Mouse (Mus musculus): Measurements from ENCODE around the gene Nek10. TPM values are rescaled to one million over a fixed set of nuclear protein-coding genes. Genes with fewer than 3 reads are reported as not detected.
A peak's percentile ranks its signal among the peaks of the same experiment; 100 is the strongest.

Gene Nek10
- polyA plus RNA-seq, 1 experiment from 2014 or later: 0.02 TPM

DNA sequence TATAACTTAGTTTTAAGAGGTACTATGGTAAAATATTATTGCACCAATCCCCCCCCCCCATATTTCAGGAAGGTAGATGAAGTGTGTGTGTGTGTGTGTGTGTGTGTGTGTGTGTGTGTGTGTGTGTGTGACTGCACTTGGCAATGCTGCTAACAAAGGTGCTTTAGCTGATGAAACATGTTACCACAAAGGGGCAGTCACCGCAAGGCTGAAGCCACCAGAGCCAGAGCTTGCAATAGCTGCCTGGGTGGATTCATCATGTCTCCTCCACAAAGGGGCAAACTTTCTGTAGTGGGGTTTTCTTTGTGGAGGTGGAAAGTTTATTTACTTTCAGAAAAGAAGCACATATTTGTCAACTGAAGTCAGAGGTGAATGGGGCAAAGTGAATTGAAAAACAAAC, 67.9 kb downstream of the Nek10 start:
- Histone ChIP-seq H3K27me3 (no peaks in the 10 kb centered on the region), H3K4me1 (replicated peaks) (no peaks in the 10 kb centered on the region), H3K27ac (replicated peaks) (no peak overlapping the region), H3K9ac (no peak overlapping the region), H3K36me3 (replicated peaks) (no peaks in the 10 kb centered on the region), H3K4me3 (replicated peaks) (no peak overlapping the region), H3K9me3 (replicated peaks) (no peaks in the 10 kb centered on the region), H3K4me2 (no peak overlapping the region)
- WGBS (ENCODE audit: insufficient replicate concordance): 71% methylated on average over 1 of the region's 1 CpGs
- no peak for ATAC-seq (ENCODE audit: insufficient read depth)

DNA sequence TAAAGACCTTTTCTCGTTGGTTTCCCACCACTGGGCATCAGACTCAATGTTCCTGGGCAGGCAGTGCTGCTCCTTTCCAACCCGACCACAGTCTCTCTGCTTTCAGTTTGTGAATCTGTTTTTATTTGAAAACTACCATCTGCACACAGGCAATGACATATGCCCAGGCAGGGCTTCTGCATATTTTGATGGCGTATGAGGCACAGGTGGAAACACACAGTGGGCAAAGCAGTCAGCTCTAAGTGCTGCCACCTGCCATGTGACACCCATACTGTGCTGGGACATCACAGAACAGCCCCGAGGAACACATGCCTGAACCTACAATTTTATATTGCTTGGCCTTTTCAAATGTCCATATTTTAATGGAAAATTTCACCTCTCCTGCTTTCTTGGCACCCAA, 68.5 kb downstream of the Nek10 start:
- Histone ChIP-seq H3K27me3 (no peaks in the 10 kb centered on the region), H3K4me3 (replicated peaks) (no peak overlapping the region), H3K9me3 (replicated peaks) (no peaks in the 10 kb centered on the region), H3K36me3 (replicated peaks) (no peaks in the 10 kb centered on the region), H3K27ac (replicated peaks) (no peak overlapping the region), H3K9ac (no peak overlapping the region), H3K4me2 (no peak overlapping the region), H3K4me1 (replicated peaks) (no peaks in the 10 kb centered on the region)
- no peak for ATAC-seq (ENCODE audit: insufficient read depth)
- 45% methylated on average over 4 of the region's 4 CpGs for WGBS (ENCODE audit: insufficient replicate concordance)

DNA sequence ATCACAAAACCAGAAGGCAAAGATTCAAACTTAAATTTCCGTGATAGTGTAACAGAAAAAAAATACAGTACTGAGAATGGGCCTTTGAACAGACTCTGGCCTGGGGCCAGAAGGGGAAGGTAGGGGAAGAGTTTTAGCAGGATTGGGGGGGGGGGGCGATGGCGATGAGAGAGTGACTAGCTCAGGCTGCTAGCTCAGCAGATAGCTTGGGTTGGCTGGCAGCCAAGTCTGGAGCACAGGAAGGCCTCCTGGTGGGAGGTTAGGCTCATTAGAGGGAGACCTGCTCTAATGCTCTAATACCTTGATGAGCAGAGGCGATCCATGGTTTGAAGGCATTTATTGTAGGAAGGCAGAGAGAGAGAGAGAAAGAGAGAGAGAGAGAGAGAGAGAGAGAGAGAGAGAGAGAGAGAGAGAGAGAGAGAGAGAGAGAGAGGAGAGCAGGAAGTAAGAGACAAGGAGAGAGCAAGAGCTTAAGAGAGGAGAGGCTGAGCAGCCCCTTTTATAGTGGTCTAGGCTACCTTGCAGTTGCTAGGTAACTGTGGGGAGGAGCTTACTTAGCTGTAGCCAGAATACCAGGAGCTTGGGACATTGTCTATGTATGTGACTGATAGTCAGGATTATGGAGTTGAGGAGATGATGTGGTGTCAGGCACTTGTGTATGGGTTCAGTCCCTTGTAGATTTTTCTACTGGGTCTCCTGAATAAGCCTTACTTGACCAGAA, 90.9 kb downstream of the Nek10 start:
- no peak for ATAC-seq (ENCODE audit: insufficient read depth)
- no peaks in the 10 kb centered on the region for H3K27me3 ChIP-seq
- 29% methylated on average over 4 of the region's 4 CpGs for WGBS (ENCODE audit: insufficient replicate concordance)
- H3K4me1 ChIP-seq (replicated peaks): no peaks in the 10 kb centered on the region
- no peak overlapping the region for H3K4me2 ChIP-seq
- H3K27ac ChIP-seq (replicated peaks): no peak overlapping the region
- H3K36me3 ChIP-seq (replicated peaks): no peaks in the 10 kb centered on the region
- H3K9me3 ChIP-seq (replicated peaks): no peaks in the 10 kb centered on the region
- H3K9ac ChIP-seq: no peak overlapping the region
- H3K4me3 ChIP-seq (replicated peaks): no peak overlapping the region

DNA sequence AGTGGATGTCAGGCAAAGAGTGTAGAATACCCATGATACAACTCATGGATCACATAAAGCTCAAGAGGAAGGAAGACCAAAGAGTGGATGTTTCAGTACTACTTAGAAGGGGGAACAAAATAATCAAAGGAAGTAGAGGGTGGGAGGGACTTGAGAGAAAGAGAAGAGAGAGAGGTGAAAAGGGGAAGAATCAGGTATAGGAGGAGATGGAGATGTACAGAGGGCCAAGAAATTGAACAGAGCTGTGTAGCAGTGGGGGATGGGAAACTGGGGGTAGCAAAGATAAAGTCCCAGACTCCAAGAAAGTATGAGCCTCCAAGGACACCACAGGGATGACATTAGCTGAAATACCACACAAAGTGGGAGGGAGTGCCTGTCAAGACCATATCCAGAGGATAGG, 91.6 kb downstream of the Nek10 start:
- no peak for ATAC-seq (ENCODE audit: insufficient read depth)

DNA sequence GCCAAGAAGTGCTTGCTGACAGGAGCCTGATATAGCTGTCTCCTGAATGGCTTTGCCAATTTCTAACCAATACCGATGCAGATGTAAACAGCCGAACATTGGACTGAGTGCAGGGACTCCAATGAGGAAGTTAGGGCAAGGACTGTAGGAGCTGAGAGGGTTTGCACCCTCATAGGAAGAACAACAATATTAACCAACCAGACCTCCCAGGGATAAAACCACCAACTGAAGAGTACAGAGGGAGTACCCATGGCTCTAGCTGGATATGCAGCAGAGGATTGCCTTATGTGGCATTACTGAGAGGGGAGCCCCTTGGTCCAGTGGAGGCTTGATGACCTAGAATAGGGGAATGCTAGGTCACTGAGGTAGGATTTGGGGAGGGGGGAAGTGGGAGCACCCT, 92.1 kb downstream of the Nek10 start:
- Histone ChIP-seq H3K9ac (no peak overlapping the region), H3K4me3 (replicated peaks) (no peak overlapping the region), H3K36me3 (replicated peaks) (no peaks in the 10 kb centered on the region), H3K27me3 (no peaks in the 10 kb centered on the region), H3K27ac (replicated peaks) (no peak overlapping the region), H3K4me1 (replicated peaks) (no peaks in the 10 kb centered on the region), H3K9me3 (replicated peaks) (no peaks in the 10 kb centered on the region), H3K4me2 (no peak overlapping the region)
- WGBS (ENCODE audit: insufficient replicate concordance): 39% methylated on average over 2 of the region's 2 CpGs
- no peak for ATAC-seq (ENCODE audit: insufficient read depth)

More for the DNA sequence above, 91.6 kb downstream of the Nek10 start:
- no peaks in the 10 kb centered on the region for H3K9me3 ChIP-seq (replicated peaks)
- no peak overlapping the region for H3K4me3 ChIP-seq (replicated peaks)
- no peak overlapping the region for H3K27ac ChIP-seq (replicated peaks)
- H3K27me3 ChIP-seq: no peaks in the 10 kb centered on the region
- no peaks in the 10 kb centered on the region for H3K36me3 ChIP-seq (replicated peaks)
- H3K9ac ChIP-seq: no peak overlapping the region
- no peaks in the 10 kb centered on the region for H3K4me1 ChIP-seq (replicated peaks)
- no peak overlapping the region for H3K4me2 ChIP-seq

DNA sequence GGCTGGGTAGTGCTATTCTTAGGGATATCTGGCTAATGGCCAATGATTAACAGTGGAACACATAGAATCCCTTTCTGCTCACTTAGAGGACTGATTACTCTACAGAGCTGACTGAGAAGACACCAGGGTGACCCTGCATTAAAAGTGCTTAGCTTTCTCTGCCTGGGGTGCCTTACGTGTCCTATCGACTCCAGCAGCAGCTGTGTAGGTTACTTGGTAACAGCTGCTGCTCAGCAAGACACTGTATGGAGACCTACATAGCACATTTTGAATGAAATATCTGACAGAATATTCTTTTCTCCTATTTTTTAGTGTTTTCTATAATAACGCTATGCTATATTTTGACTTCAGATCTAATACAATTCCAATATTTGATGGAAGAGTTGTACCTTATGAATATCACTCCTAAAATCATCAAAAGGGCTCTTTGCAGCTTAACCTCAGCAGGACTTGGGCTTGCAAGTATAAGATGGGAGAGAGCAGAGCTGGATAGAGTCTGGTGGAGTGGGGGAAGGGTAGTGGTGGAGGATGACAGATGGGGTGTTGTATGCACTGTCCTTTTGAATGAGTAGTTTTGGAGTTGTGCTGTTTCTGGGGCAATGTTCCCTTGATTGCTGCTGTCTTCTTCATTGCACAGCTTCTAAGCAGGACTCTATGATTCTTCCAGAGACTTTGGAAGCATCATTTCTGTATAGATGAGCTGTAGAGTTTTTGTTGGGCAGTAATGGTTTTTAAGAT, 93.4 kb downstream of the Nek10 start:
- Histone ChIP-seq H3K36me3 (replicated peaks) (no peaks in the 10 kb centered on the region), H3K4me2 (no peak overlapping the region), H3K27ac (replicated peaks) (no peak overlapping the region), H3K9me3 (replicated peaks) (no peaks in the 10 kb centered on the region), H3K27me3 (no peaks in the 10 kb centered on the region), H3K4me3 (replicated peaks) (no peak overlapping the region), H3K4me1 (replicated peaks) (no peaks in the 10 kb centered on the region), H3K9ac (no peak overlapping the region)
- 76% methylated on average over 3 of the region's 3 CpGs for WGBS (ENCODE audit: insufficient replicate concordance)
- ATAC-seq (ENCODE audit: insufficient read depth): no peak

DNA sequence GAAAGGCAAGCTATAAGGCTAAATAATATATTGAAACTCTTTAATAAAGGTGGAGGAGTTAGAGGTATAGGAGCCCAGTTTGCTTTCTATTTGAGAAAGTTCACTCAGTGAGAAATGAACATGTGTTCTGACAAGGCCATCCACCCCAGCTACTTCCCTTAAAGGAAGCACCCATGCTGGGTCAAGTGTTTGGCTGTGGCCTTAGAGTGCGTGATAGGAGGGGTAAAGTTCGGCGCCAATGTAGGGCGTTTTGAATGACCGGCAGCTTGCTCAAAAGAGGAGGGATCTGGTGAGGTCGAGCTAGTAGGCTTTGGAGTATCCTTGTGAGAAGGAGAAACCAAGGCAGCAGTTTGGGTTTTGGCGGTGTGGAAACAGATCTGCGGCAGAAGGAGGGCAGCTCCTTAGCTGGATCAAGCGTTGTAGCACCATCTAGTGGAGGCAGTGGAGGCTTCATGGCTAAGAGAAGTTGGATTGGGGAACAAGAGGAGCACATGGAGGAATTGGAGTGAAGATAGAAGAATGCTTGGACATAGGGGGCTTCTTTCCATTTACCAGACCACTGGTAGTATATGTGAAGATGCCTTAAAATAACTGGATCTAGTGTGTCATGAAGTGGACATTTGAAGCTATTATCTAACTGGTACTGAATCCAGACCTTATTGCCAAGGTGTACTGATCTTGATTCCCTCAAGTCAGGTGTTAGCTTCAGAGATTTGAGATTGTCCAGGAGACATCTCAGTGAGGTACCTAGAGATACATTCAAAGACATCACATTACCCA, 101.7 kb downstream of the Nek10 start:
- Histone ChIP-seq H3K9ac (no peak overlapping the region), H3K9me3 (replicated peaks) (no peaks in the 10 kb centered on the region), H3K27ac (replicated peaks) (no peak overlapping the region), H3K4me3 (replicated peaks) (no peak overlapping the region), H3K36me3 (replicated peaks) (no peaks in the 10 kb centered on the region), H3K27me3 (no peaks in the 10 kb centered on the region), H3K4me2 (peak overlapping the region; percentile 38), H3K4me1 (replicated peaks) (no peaks in the 10 kb centered on the region)
- no peak for ATAC-seq (ENCODE audit: insufficient read depth)
- WGBS (ENCODE audit: insufficient replicate concordance): 13% methylated on average over 9 of the region's 9 CpGs

DNA sequence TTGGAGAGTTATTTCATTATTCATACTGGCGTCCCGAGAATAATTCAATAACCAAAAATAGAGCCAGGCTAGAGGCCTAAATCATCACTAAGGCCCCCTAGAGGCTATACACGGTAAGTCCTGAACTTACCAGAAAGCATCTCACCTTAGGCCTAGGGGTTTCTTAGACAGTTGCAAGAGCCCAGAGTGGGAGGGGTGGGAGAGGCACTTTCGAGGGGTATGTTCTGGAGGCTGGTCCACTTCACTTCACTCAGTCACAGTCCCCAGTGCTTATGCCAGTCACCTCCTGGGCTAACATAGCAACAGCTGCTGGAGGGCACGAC, 102.3 kb downstream of the Nek10 start:
- Histone ChIP-seq H3K36me3 (replicated peaks) (no peaks in the 10 kb centered on the region), H3K4me1 (replicated peaks) (no peaks in the 10 kb centered on the region), H3K4me3 (replicated peaks) (no peak overlapping the region), H3K4me2 (no peak overlapping the region), H3K9ac (no peak overlapping the region), H3K27ac (replicated peaks) (no peak overlapping the region), H3K27me3 (no peaks in the 10 kb centered on the region), H3K9me3 (replicated peaks) (no peaks in the 10 kb centered on the region)
- no peak for ATAC-seq (ENCODE audit: insufficient read depth)
- WGBS (ENCODE audit: insufficient replicate concordance): 47% methylated on average over 5 of the region's 5 CpGs

DNA sequence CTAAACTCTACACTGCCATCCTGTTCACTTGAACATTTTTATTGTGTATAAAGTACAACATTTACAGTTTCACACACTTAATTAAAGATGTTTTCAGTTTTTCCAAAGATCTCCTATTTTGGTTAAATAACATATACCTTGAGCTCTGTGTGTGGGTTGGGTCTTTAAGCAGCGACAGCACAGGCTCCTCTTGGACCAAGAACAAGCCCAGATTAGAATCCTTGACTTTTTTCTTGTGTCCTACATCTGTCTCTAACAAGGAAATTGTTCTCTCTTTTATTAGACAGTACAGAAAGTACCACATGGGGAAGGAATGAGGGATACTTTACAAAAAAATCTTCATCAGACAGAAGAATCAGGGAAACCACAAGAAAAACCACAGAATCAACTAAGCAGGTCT, 122.4 kb downstream of the Nek10 start:
- WGBS (ENCODE audit: insufficient replicate concordance): 44% methylated on average over 1 of the region's 1 CpGs
- Histone ChIP-seq H3K4me2 (no peak overlapping the region), H3K36me3 (replicated peaks) (no peaks in the 10 kb centered on the region), H3K9me3 (replicated peaks) (no peaks in the 10 kb centered on the region), H3K27me3 (no peaks in the 10 kb centered on the region), H3K4me1 (replicated peaks) (no peaks in the 10 kb centered on the region), H3K27ac (replicated peaks) (no peak overlapping the region), H3K9ac (no peak overlapping the region), H3K4me3 (replicated peaks) (no peak overlapping the region)
- no peak for ATAC-seq (ENCODE audit: insufficient read depth)

DNA sequence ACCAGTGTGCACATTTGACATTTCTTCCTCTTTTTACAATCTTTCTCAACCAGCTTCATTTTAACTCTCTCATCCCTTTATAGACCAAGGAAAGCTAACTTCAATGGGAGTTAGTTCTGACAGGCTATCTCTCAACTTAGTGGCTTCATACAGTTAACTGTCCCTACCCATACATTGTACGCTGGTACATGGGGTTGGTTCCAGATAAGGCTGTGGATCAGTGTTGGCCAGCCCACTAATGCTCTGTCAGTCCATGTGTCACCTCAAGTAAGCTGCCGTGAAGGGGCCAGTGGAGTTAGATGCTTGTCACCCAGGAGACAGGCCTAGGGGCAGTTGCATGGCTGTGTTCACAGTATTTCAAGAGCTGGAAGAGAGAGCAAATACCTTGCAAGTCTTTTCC, 124.3 kb downstream of the Nek10 start:
- no peak overlapping the region for H3K4me2 ChIP-seq
- WGBS (ENCODE audit: insufficient replicate concordance): 26% methylated on average over 2 of the region's 2 CpGs
- no peaks in the 10 kb centered on the region for H3K4me1 ChIP-seq (replicated peaks)
- no peaks in the 10 kb centered on the region for H3K27me3 ChIP-seq
- H3K9me3 ChIP-seq (replicated peaks): no peaks in the 10 kb centered on the region
- ATAC-seq (ENCODE audit: insufficient read depth): no peak
- no peak overlapping the region for H3K4me3 ChIP-seq (replicated peaks)
- H3K27ac ChIP-seq (replicated peaks): no peak overlapping the region
- H3K36me3 ChIP-seq (replicated peaks): no peaks in the 10 kb centered on the region
- H3K9ac ChIP-seq: no peak overlapping the region

DNA sequence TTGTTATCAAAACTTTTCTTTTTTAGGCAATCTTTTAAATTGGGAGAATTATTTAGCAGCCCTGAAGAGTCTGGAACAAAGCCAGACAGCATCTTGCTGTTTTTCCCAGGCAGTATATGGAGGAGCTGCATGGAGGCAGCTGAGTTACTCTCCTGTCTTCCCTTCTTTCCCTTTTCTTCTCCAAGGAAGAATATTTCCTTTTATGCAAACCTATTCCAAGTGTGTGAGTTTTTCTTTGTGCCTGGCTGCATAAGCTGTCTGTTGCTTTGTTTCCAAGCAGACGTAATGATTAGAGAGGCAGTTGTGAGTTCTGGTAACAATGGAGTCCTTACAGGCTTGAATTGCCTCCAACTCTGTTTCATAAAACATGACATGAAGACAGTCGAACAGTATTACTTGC, 131.8 kb downstream of the Nek10 start:
- ATAC-seq (ENCODE audit: insufficient read depth): no peak
- H3K4me1 ChIP-seq (replicated peaks): no peaks in the 10 kb centered on the region
- H3K27me3 ChIP-seq: no peaks in the 10 kb centered on the region
- 50% methylated on average over 2 of the region's 2 CpGs for WGBS (ENCODE audit: insufficient replicate concordance)
- H3K9ac ChIP-seq: no peak overlapping the region
- no peaks in the 10 kb centered on the region for H3K36me3 ChIP-seq (replicated peaks)
- H3K4me3 ChIP-seq (replicated peaks): no peak overlapping the region
- H3K9me3 ChIP-seq (replicated peaks): no peaks in the 10 kb centered on the region
- H3K4me2 ChIP-seq: no peak overlapping the region
- H3K27ac ChIP-seq (replicated peaks): no peak overlapping the region

Measured in liver, embryonic 15.5 days (tissue).